Mouse (Mus musculus) forebrain, postnatal 0 days (tissue): ENCODE measurements at regions not wholly inside any gene's neighbourhood (a gene's known extent, or its start where the extent isn't known, plus 50 kb on each side); places are given as distances from the start of the nearest gene placed in this dataset.

Source experiments
- ATAC-seq: fragments of 200-750 bp; cut with Nextera tagmentation; 2 replicates; pipeline ENCODE4 v1.8.0; 2017; ENCODE audit warnings: mild to moderate bottlenecking, moderate library complexity
- DNase-seq: peaks from one replicate; pipeline ENCODE4 v3.0.0-alpha.2; 2015
- H3K27ac ChIP-seq: fragments of 300-500 bp; sonication (generic); 2 replicates; pipeline ENCODE4 v1.5.1; 2014; ENCODE audit warnings: low read depth, mild to moderate bottlenecking, antibody characterized with exemption, low read length, moderate library complexity, mixed read lengths
- H3K27me3 ChIP-seq: fragments of 300-500 bp; sonication (generic); 2 replicates; pipeline ENCODE4 v1.6.1; 2014; ENCODE audit warnings: mild to moderate bottlenecking, low read length, mixed read lengths; ENCODE audit not compliant: insufficient read depth
- H3K36me3 ChIP-seq: fragments of 300-500 bp; sonication (generic); 2 replicates; pipeline ENCODE4 v1.6.1; 2014; ENCODE audit warnings: mild to moderate bottlenecking, moderate library complexity; ENCODE audit not compliant: insufficient read depth
- H3K4me1 ChIP-seq: fragments of 300-500 bp; sonication (generic); 2 replicates; pipeline ENCODE4 v1.6.1; 2014; ENCODE audit warnings: antibody characterized with exemption; ENCODE audit not compliant: insufficient read depth
- H3K4me2 ChIP-seq: fragments of 300-500 bp; sonication (generic); 2 replicates; pipeline ENCODE4 v1.6.1; 2014; ENCODE audit warnings: low read depth, mild to moderate bottlenecking, moderate library complexity
- H3K4me3 ChIP-seq: fragments of 300-500 bp; sonication (generic); 2 replicates; pipeline ENCODE4 v1.5.1; 2014; ENCODE audit warnings: low read depth, low read length, mixed read lengths
- H3K9ac ChIP-seq: fragments of 300-500 bp; sonication (generic); 2 replicates; pipeline ENCODE4 v1.6.1; 2014; ENCODE audit warnings: mild to moderate bottlenecking
- H3K9me3 ChIP-seq: fragments of 300-500 bp; sonication (generic); 2 replicates; pipeline ENCODE4 v1.6.1; 2016; ENCODE audit warnings: low read length
- CTCF ChIP-seq: sonication (generic); IDR thresholded peaks from 2 replicates; pipeline ENCODE4 v1.5.1; 2016; ENCODE audit warnings: antibody characterized with exemption, control low read depth, low read depth
- WGBS: fragments of 180-500 bp; shearing (Covaris S2); extraction: QIAGEN DNeasy Blood & Tissue Kit; methylation state at CpG from one replicate; pipeline ENCODE4 v1.1.7; 2014; 5-methylcytosine and 5-hydroxymethylcytosine counted together

GRCm38 (mm10) chr13:99782883-99783721 lies 117.8 kb downstream of the Cartpt start:
- Histone ChIP-seq H3K4me2 (no peak overlapping the region), H3K9me3 (no peaks in the 10 kb centered on the region), H3K4me3 (no peak overlapping the region), H3K4me1 (peaks cover 10% of the 10 kb centered on the region; the same call in 1 of the 2 replicates), H3K27me3 (no peaks in the 10 kb centered on the region), H3K9ac (no peak overlapping the region), H3K27ac (no peak overlapping the region), H3K36me3 (no peaks in the 10 kb centered on the region)
- ATAC-seq (no peak), DNase-seq (no peak)
- WGBS = 73% methylated on average over 15 of the region's 15 CpGs
- TF ChIP-seq CTCF = no peak

GRCm38 (mm10) chr13:99781616-99782015 lies 119.3 kb downstream of the Cartpt start:
- DNase-seq = no peak
- H3K4me1 ChIP-seq = peaks cover 10% of the 10 kb centered on the region; the same call in 1 of the 2 replicates
- ATAC-seq = no peak
- no peaks in the 10 kb centered on the region for H3K36me3 ChIP-seq
- H3K27me3 ChIP-seq = no peaks in the 10 kb centered on the region
- no peak overlapping the region for H3K4me3 ChIP-seq
- H3K9ac ChIP-seq = no peak overlapping the region
- H3K4me2 ChIP-seq = no peak overlapping the region
- no peak for TF ChIP-seq CTCF
- no peaks in the 10 kb centered on the region for H3K9me3 ChIP-seq
- H3K27ac ChIP-seq = no peak overlapping the region
- 78% methylated on average over 4 of the region's 4 CpGs for WGBS

DNA sequence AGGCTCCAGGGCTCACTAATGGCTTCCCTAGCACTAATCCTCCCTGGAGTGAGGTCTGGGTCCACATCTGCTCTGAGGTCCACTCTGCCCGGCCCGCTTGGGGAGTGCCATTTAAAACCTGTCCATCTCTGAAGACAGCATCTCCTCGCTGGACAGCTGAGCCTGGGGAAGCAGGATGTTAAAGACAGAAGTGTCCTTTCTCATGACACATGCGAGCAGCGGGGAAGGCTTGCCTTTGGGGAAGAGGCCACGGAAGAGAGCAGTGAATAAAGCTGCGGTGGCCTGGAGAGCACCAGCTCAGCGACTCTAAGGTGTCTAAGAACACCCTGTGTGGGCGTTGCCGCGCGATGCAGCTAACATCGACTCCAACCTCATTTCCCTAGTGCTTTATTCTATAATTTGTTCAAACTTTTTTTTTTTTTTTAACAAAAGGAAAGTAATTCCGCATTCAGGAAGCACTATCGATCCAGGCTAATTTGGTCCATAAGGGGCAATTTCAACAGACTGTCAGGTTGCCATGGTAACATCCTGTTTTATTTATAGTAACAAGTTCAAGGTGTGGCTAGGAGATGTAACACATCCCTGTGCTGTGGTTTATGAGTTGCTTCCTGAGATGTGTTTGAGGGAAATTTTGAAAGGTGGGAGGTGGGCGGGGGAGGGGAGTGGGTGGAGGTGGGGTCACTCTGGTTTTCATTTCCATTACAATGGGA lies 120.0 kb downstream of the Cartpt start:
- TF ChIP-seq CTCF = no peak
- no peak overlapping the region for H3K4me3 ChIP-seq
- H3K4me1 ChIP-seq = peaks cover 10% of the 10 kb centered on the region; the same call in 1 of the 2 replicates
- H3K27me3 ChIP-seq = no peaks in the 10 kb centered on the region
- H3K9ac ChIP-seq = no peak overlapping the region
- H3K4me2 ChIP-seq = peak overlapping the region; percentile 33
- H3K9me3 ChIP-seq = no peaks in the 10 kb centered on the region
- 12% methylated on average over 16 of the region's 16 CpGs for WGBS
- ATAC-seq = peak; percentile 48
- no peaks in the 10 kb centered on the region for H3K36me3 ChIP-seq
- peak; percentile 33 for DNase-seq
- no peak overlapping the region for H3K27ac ChIP-seq

GRCm38 (mm10) chr13:99778747-99779146 lies 122.1 kb downstream of the Cartpt start:
- Histone ChIP-seq H3K36me3 (no peaks in the 10 kb centered on the region), H3K4me2 (no peak overlapping the region), H3K27ac (no peak overlapping the region), H3K9ac (no peak overlapping the region), H3K9me3 (no peaks in the 10 kb centered on the region), H3K27me3 (no peaks in the 10 kb centered on the region), H3K4me1 (peaks cover 10% of the 10 kb centered on the region; the same call in 1 of the 2 replicates), H3K4me3 (no peak overlapping the region)
- TF ChIP-seq CTCF = no peak
- DNase-seq = no peak
- 88% methylated on average over 2 of the region's 2 CpGs for WGBS
- no peak for ATAC-seq

DNA sequence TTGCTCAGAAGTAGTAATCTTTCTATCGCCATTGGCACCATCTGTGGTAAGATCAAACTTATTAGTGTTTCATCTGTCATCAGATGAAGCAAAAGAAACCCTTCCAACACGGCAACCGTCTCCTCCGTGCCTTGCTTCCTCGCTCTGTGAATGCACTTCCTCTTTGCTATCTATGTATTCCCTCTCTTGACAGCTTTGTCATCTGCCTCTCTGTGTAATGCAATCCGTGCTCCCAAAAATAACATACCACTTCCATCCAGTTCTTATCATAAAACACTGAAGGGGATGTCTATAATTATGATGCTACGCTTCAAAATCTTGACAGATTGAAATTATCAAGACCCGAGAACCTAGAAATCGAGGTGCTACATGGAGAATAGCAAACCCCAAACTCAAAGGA lies 123.2 kb downstream of the Cartpt start:
- H3K4me2 ChIP-seq = no peak overlapping the region
- H3K36me3 ChIP-seq = no peaks in the 10 kb centered on the region
- H3K27me3 ChIP-seq = no peaks in the 10 kb centered on the region
- H3K4me3 ChIP-seq = no peak overlapping the region
- H3K4me1 ChIP-seq = peaks cover 10% of the 10 kb centered on the region; the same call in 1 of the 2 replicates
- H3K9ac ChIP-seq = no peak overlapping the region
- no peak overlapping the region for H3K27ac ChIP-seq
- H3K9me3 ChIP-seq = no peaks in the 10 kb centered on the region
- peak; percentile 53 for ATAC-seq
- DNase-seq = no peak
- 71% methylated on average over 9 of the region's 9 CpGs for WGBS
- TF ChIP-seq CTCF = no peak

DNA sequence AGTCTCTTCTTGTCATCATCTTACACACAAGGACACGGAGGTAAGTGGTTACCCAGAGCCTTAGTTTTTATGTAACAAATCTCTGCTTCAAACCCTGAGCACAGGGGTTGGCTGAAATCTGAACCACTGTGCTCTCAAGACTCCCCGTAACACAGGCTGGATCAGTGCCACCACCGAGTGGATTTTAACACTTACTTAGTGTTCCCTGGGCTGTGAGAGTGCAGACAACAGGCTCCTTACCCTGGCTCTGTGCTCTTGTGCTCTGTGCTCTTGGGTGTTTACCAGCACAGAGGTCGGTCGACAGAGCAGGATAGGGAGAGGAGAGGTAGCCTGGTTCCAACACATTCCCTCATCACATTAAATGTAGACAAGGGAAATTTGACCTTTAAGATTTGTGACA lies 134.9 kb downstream of the Cartpt start:
- no peak for DNase-seq
- 36% methylated on average over 5 of the region's 5 CpGs for WGBS
- Histone ChIP-seq H3K27ac (no peak overlapping the region), H3K27me3 (no peaks in the 10 kb centered on the region), H3K36me3 (no peaks in the 10 kb centered on the region), H3K4me1 (0 out of 2 replicates have a peak, but pooled peaks cover 6% of the 10 kb centered on the region), H3K4me3 (no peak overlapping the region), H3K4me2 (no peak overlapping the region), H3K9ac (no peak overlapping the region), H3K9me3 (no peaks in the 10 kb centered on the region)
- TF ChIP-seq CTCF = no peak
- no peak; the same call in 1 of the 2 replicates for ATAC-seq

- H3K27ac ChIP-seq = no peak overlapping the region
- 0 out of 2 replicates have a peak, but pooled peaks cover 6% of the 10 kb centered on the region for H3K4me1 ChIP-seq
- H3K4me3 ChIP-seq = no peak overlapping the region
- no peak overlapping the region for H3K9ac ChIP-seq
- H3K36me3 ChIP-seq = no peaks in the 10 kb centered on the region
- 92% methylated on average over 3 of the region's 3 CpGs for WGBS
- no peak for TF ChIP-seq CTCF
- no peaks in the 10 kb centered on the region for H3K27me3 ChIP-seq
- no peaks in the 10 kb centered on the region for H3K9me3 ChIP-seq
- ATAC-seq = no peak
- no peak for DNase-seq
- H3K4me2 ChIP-seq = no peak overlapping the region
These were observed 136.1 kb downstream of the Cartpt start for GRCm38 (mm10) chr13:99764764-99765163.
